Mouse (Mus musculus): ENCODE measurements around the gene 4933402E13Rik. TPM values are rescaled to one million over a fixed set of nuclear protein-coding genes. Genes with fewer than 3 reads are reported as not detected.

4933402E13Rik gene
- not detected in 2 replicates for polyA plus RNA-seq (2016; fragmentation: Nextera tagmentation; extraction: Ambion mirVana)

GRCm38 (mm10) chrX:62283199-62283598 lies at the start of gene 4933402E13Rik:
4933402E13Rik (plus strand) TSS chrX:62283499.
- ATAC-seq = no peak
- Histone ChIP-seq H3K27me3 (replicated peaks) (no peaks in the 10 kb centered on the region), H3K9me3 (replicated peaks) (no peaks in the 10 kb centered on the region), H3K4me3 (no peak within 1 kb of the TSS), H3K36me3 (no peaks in the 10 kb centered on the region), H3K4me2 (no peak within 1 kb of the TSS), H3K4me1 (no peaks in the 10 kb centered on the region), H3K9ac (no peak within 1 kb of the TSS), H3K27ac (no peak within 1 kb of the TSS)
- 79% methylated on average over 8 of the region's 8 CpGs for WGBS (ENCODE audit: insufficient replicate concordance)

Other genes starting within 250 kb of the 4933402E13Rik start
- gene 4931400O07Rik, start 184.5 kb downstream of the 4933402E13Rik start, polyA plus RNA-seq (2016; fragmentation: Nextera tagmentation; extraction: Ambion mirVana) = not detected in 2 replicates